25 mouse cellular contexts compared by ENCODE assay signal in the genomic region with DNA sequence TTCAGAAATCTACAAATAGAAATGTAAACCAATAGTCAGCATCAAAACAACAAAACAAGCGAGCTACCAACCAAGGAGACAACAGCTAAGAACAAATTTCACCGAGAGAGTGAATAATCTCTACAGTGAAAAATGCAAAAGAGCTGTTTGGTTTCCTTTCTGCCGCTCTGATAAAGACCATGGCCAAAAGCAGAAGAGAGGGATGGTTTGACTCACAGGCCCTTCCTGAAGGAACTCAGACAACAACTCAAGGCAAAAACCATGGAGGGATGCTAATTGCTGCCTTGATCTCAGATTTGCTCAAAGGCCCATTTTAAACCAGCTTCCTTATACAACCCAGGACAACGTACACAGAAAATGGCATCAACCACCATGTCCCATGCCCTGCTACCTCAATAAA.
"Had no signal": no experiment of that assay in that cellular context is flagged by ENCODE, and none has a peak within 500 bp of the region (broad histone marks: within the 10 kb centered on the region; RNA-seq: fewer than 3 reads in every experiment).

No protein-coding gene starts in this region.

- H3K4me3 ChIP-seq: embryonic facial prominence, embryonic 10.5 days; embryonic facial prominence, embryonic 12.5 days; embryonic facial prominence, embryonic 13.5 days; embryonic facial prominence, embryonic 15.5 days; erythroblast, embryonic 14.5 days; forebrain, embryonic 10.5 days; forebrain, embryonic 12.5 days; forebrain, embryonic 13.5 days; forebrain, embryonic 15.5 days; gastrocnemius, adult 2 months; heart, adult 2 months had no signal

- H3K27me3 ChIP-seq: embryonic facial prominence, embryonic 12.5 days; embryonic facial prominence, embryonic 13.5 days; embryonic facial prominence, embryonic 15.5 days; forebrain, embryonic 12.5 days; forebrain, embryonic 13.5 days; forebrain, embryonic 15.5 days had no signal

- H3K9me3 ChIP-seq: embryonic facial prominence, embryonic 10.5 days; embryonic facial prominence, embryonic 12.5 days; embryonic facial prominence, embryonic 13.5 days; embryonic facial prominence, embryonic 15.5 days; forebrain, embryonic 10.5 days; forebrain, embryonic 13.5 days; forebrain, embryonic 15.5 days had no signal

- DNase-seq: cerebellum, adult 8-10 months; cerebellum, adult 9-10 months; cerebellum, adult 9-11 months; cerebellum, postnatal 10 days; cerebellum, postnatal 14 days; cerebellum, postnatal 25 days; cerebellum, postnatal 36 days; embryo, embryonic 11 days; forebrain, postnatal 0 days; gastrocnemius, adult 2 months; gastrocnemius, postnatal 10 days; gastrocnemius, postnatal 14 days; gastrocnemius, postnatal 25 days; gastrocnemius, postnatal 36 days; heart, adult 18-20 months; heart, adult 2 months had no signal

- H3K9ac ChIP-seq: embryonic facial prominence, embryonic 12.5 days; embryonic facial prominence, embryonic 13.5 days; embryonic facial prominence, embryonic 15.5 days; forebrain, embryonic 12.5 days; forebrain, embryonic 13.5 days; forebrain, embryonic 15.5 days; forebrain, postnatal 0 days had no signal

- H3K27ac ChIP-seq: embryonic facial prominence, embryonic 10.5 days; embryonic facial prominence, embryonic 12.5 days; embryonic facial prominence, embryonic 13.5 days; embryonic facial prominence, embryonic 15.5 days; forebrain, embryonic 10.5 days; forebrain, embryonic 12.5 days; forebrain, embryonic 13.5 days; forebrain, embryonic 15.5 days; gastrocnemius, adult 2 months; heart, adult 2 months had no signal

- H3K4me2 ChIP-seq: embryonic facial prominence, embryonic 12.5 days; embryonic facial prominence, embryonic 13.5 days; embryonic facial prominence, embryonic 15.5 days; forebrain, embryonic 12.5 days; forebrain, embryonic 13.5 days; forebrain, embryonic 15.5 days had no signal

- H3K36me3 ChIP-seq: embryonic facial prominence, embryonic 10.5 days; embryonic facial prominence, embryonic 12.5 days; embryonic facial prominence, embryonic 15.5 days; forebrain, embryonic 10.5 days; forebrain, embryonic 12.5 days; forebrain, embryonic 15.5 days had no signal

- H3K4me1 ChIP-seq: embryonic facial prominence, embryonic 10.5 days; embryonic facial prominence, embryonic 12.5 days; embryonic facial prominence, embryonic 15.5 days had no signal
